7 mouse cellular contexts compared by ENCODE assay signal in genomic region chr7:141131024-141131820, GRCm38 (mm10). TPM values are rescaled to one million over a fixed set of nuclear protein-coding genes. Genes with fewer than 3 reads are reported as not detected.
DNase-seq lines count a peak whose midpoint lies in the region; ATAC-seq lines count a peak whose summit lies in the region.

No protein-coding gene starts in this region.

- peak; percentile 96 for ATAC-seq in limb, embryonic 11.5 days (ENCODE audit: insufficient number of reproducible peaks, low FRiP score, low TSS enrichment, low read depth)
- ATAC-seq in midbrain, embryonic 14.5 days (ENCODE audit: low FRiP score, low TSS enrichment): peak; percentile 98

- no peaks in the 10 kb centered on the region for H3K9me3 ChIP-seq in embryonic facial prominence, embryonic 10.5 days
- no peaks in the 10 kb centered on the region for H3K9me3 ChIP-seq in limb, embryonic 11.5 days (ENCODE audit: control insufficient read depth, low read length)
- no peaks in the 10 kb centered on the region for H3K9me3 ChIP-seq in midbrain, embryonic 14.5 days (ENCODE audit: control insufficient read depth, low read length)

- peaks cover 22% of the 10 kb centered on the region for H3K4me1 ChIP-seq in embryonic facial prominence, embryonic 10.5 days
- H3K4me1 ChIP-seq in limb, embryonic 11.5 days (ENCODE audit: control insufficient read depth, insufficient read depth, low read length): no peaks in the 10 kb centered on the region
- peaks cover 9% of the 10 kb centered on the region for H3K4me1 ChIP-seq in midbrain, embryonic 14.5 days (ENCODE audit: control insufficient read depth, insufficient read depth, low read length)

- peaks cover 25% of the 10 kb centered on the region for H3K36me3 ChIP-seq in embryonic facial prominence, embryonic 10.5 days (replicated peaks)
- H3K36me3 ChIP-seq in limb, embryonic 11.5 days (ENCODE audit: control insufficient read depth, insufficient read depth, low read length): peaks cover 3% of the 10 kb centered on the region; the same call in 1 of the 2 replicates
- H3K36me3 ChIP-seq in midbrain, embryonic 14.5 days (ENCODE audit: control insufficient read depth, insufficient read depth, low read length): peaks cover 16% of the 10 kb centered on the region

- H3K4me3 ChIP-seq in embryonic facial prominence, embryonic 10.5 days: peak overlapping the region; percentile 84
- H3K4me3 ChIP-seq in limb, embryonic 11.5 days (ENCODE audit: low read depth, low read length): peak overlapping the region; percentile 80
- H3K4me3 ChIP-seq in midbrain, embryonic 14.5 days (replicated peaks; ENCODE audit: low read depth, low read length): peak overlapping the region; percentile 79

- H3K9ac ChIP-seq in limb, embryonic 11.5 days (ENCODE audit: low read length): peak overlapping the region; percentile 84
- peak overlapping the region; percentile 88 for H3K9ac ChIP-seq in midbrain, embryonic 14.5 days (replicated peaks; ENCODE audit: low read length)

- no peaks in the 10 kb centered on the region for H3K27me3 ChIP-seq in embryonic facial prominence, embryonic 10.5 days (replicated peaks; ENCODE audit: low read depth, poor library complexity, severe bottlenecking)
- H3K27me3 ChIP-seq in limb, embryonic 11.5 days (ENCODE audit: control insufficient read depth, insufficient read depth, low read length): no peaks in the 10 kb centered on the region
- H3K27me3 ChIP-seq in midbrain, embryonic 14.5 days (ENCODE audit: control insufficient read depth, insufficient read depth, low read length): no peaks in the 10 kb centered on the region

- peak overlapping the region; percentile 78 for H3K4me2 ChIP-seq in limb, embryonic 11.5 days (ENCODE audit: low read depth, severe bottlenecking)
- H3K4me2 ChIP-seq in midbrain, embryonic 14.5 days (ENCODE audit: low read length): peak overlapping the region; percentile 75

- peak; percentile 94 for DNase-seq in adrenal gland, postnatal 10 days
- DNase-seq in embryonic facial prominence, embryonic 10.5 days (ENCODE audit: low spot score): peak; percentile 97
- DNase-seq in heart, adult 11 months: peak; percentile 99
- peak; percentile 92 for DNase-seq in kidney, adult 18-20 months
- peak; percentile 96 for DNase-seq in limb, embryonic 11.5 days (ENCODE audit: low spot score)
- DNase-seq in midbrain, embryonic 14.5 days: peak; percentile 98
- DNase-seq in spleen, adult 18-20 months: peak; percentile 77 to 87

- H3K27ac ChIP-seq in embryonic facial prominence, embryonic 10.5 days (replicated peaks): peak overlapping the region; percentile 93
- no peak overlapping the region for H3K27ac ChIP-seq in limb, embryonic 11.5 days (replicated peaks; ENCODE audit: low read depth, low read length)
- no peak overlapping the region for H3K27ac ChIP-seq in midbrain, embryonic 14.5 days (replicated peaks; ENCODE audit: low read depth, low read length)

- WGBS in embryonic facial prominence, embryonic 10.5 days: 1% methylated on average over 59 of the region's 59 CpGs
- under 1% methylated on average over 59 of the region's 59 CpGs for WGBS in limb, embryonic 11.5 days
- under 1% methylated on average over 59 of the region's 59 CpGs for WGBS in midbrain, embryonic 14.5 days

RNA-seq across cellular contexts. Expression of gene Ptdss2, which starts 9.0 kb away (rescaled TPM):
- total RNA-seq in adrenal gland, postnatal 10 days (2021): 10 to 100 TPM; 51.0 to 57.2 TPM
- 77.8 and 83.8 TPM in 2 replicates for polyA plus RNA-seq in embryonic facial prominence, embryonic 10.5 days (2016; fragmentation: Nextera tagmentation; extraction: Ambion mirVana)
- 70.0 and 70.6 TPM in 2 replicates for polyA plus RNA-seq in limb, embryonic 11.5 days (2014; fragmentation: Nextera tagmentation; extraction: Ambion mirVana)
- 69.4 and 77.6 TPM in 2 replicates for polyA plus RNA-seq in midbrain, embryonic 14.5 days (2014; fragmentation: Nextera tagmentation; extraction: Ambion mirVana)

RNA-seq across cellular contexts. Expression of gene Ano9, which starts 13.6 kb away (rescaled TPM):
- under 1 TPM; 0.33 to 0.42 TPM for total RNA-seq in adrenal gland, postnatal 10 days (2021)
- polyA plus RNA-seq in embryonic facial prominence, embryonic 10.5 days (2016; fragmentation: Nextera tagmentation; extraction: Ambion mirVana): 1.8 and 2.5 TPM in 2 replicates
- 0.76 and 0.85 TPM in 2 replicates for polyA plus RNA-seq in limb, embryonic 11.5 days (2014; fragmentation: Nextera tagmentation; extraction: Ambion mirVana)
- polyA plus RNA-seq in midbrain, embryonic 14.5 days (2014; fragmentation: Nextera tagmentation; extraction: Ambion mirVana): 0.14 and 0.18 TPM in 2 replicates

RNA-seq across cellular contexts. Expression of gene Sigirr, which starts 30.9 kb away (rescaled TPM):
- 10 to 100 TPM in 1 of 2 experiments, 1 to 10 TPM in 1; 8.3 to 10.6 TPM for total RNA-seq in adrenal gland, postnatal 10 days (2021)
- polyA plus RNA-seq in embryonic facial prominence, embryonic 10.5 days (2016; fragmentation: Nextera tagmentation; extraction: Ambion mirVana): 2.2 and 2.3 TPM in 2 replicates
- polyA plus RNA-seq in limb, embryonic 11.5 days (2014; fragmentation: Nextera tagmentation; extraction: Ambion mirVana): 1.9 and 2.8 TPM in 2 replicates
- 1.2 and 2.1 TPM in 2 replicates for polyA plus RNA-seq in midbrain, embryonic 14.5 days (2014; fragmentation: Nextera tagmentation; extraction: Ambion mirVana)

RNA-seq across cellular contexts. Expression of gene Rnh1, which starts 41.4 kb away (rescaled TPM):
- total RNA-seq in adrenal gland, postnatal 10 days (2021): 100 to 1,000 TPM; 150 to 155 TPM
- 77.9 and 79.7 TPM in 2 replicates for polyA plus RNA-seq in embryonic facial prominence, embryonic 10.5 days (2016; fragmentation: Nextera tagmentation; extraction: Ambion mirVana)
- polyA plus RNA-seq in limb, embryonic 11.5 days (2014; fragmentation: Nextera tagmentation; extraction: Ambion mirVana): 82.9 and 88.3 TPM in 2 replicates
- 39.3 and 39.7 TPM in 2 replicates for polyA plus RNA-seq in midbrain, embryonic 14.5 days (2014; fragmentation: Nextera tagmentation; extraction: Ambion mirVana)

RNA-seq across cellular contexts. Expression of gene Pkp3, which starts 53.2 kb away (rescaled TPM):
- 1 to 10 TPM in 1 of 2 experiments, under 1 TPM in 1; 0.94 to 1.5 TPM for total RNA-seq in adrenal gland, postnatal 10 days (2021)
- polyA plus RNA-seq in embryonic facial prominence, embryonic 10.5 days (2016; fragmentation: Nextera tagmentation; extraction: Ambion mirVana): 9.4 and 9.6 TPM in 2 replicates
- polyA plus RNA-seq in limb, embryonic 11.5 days (2014; fragmentation: Nextera tagmentation; extraction: Ambion mirVana): 3.3 and 3.9 TPM in 2 replicates
- not detected in 2 replicates for polyA plus RNA-seq in midbrain, embryonic 14.5 days (2014; fragmentation: Nextera tagmentation; extraction: Ambion mirVana)
